Mouse (Mus musculus) testis, postnatal 10 days (tissue): ENCODE data around the gene 2010300C02Rik.

ENCODE experiments used
- DNase-seq: peaks from one replicate; pipeline ENCODE4 v3.0.0; 2021; ENCODE audit warnings: low spot score

Gene 2010300C02Rik

DNA sequence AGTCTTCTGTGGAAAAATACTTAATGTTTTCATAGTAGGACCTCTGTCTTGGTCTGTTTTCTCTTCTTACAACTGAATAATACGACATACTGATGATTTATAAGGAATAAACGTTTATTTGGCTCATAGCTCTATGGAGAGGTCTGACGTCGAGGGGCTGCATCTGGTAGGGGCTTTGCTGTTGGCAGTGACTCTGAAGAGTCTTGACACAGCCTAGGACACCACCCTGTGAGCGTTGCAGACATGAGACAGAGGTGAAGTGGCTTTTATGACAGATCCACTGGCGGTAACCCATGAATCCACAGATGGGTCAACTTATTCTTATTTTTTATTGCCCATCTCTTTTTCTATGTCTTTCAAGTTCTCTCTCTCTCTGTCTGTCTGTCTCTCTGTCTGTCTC lies 52.5 kb downstream of the 2010300C02Rik start:
- no peak for DNase-seq

DNA sequence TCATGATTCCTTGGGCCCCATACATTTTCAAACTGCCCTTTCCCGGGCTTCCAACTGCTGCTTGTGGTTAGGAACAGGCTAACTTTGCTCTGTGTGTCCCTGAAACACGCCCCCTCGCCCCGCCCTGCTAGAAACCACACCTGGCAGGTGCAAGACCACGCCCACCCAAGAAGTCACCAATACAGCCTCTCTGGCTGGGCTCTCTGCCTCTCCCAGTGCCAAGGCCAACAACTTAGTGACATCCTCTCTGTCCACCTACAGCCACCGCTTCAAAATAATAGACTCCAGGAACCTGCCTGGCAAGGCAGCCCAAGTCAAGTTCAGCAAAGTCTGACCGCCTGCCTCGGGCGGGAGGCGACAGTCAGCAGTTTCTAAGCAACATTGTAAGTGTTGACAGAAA lies 53.3 kb downstream of the 2010300C02Rik start:
- DNase-seq = no peak

DNA sequence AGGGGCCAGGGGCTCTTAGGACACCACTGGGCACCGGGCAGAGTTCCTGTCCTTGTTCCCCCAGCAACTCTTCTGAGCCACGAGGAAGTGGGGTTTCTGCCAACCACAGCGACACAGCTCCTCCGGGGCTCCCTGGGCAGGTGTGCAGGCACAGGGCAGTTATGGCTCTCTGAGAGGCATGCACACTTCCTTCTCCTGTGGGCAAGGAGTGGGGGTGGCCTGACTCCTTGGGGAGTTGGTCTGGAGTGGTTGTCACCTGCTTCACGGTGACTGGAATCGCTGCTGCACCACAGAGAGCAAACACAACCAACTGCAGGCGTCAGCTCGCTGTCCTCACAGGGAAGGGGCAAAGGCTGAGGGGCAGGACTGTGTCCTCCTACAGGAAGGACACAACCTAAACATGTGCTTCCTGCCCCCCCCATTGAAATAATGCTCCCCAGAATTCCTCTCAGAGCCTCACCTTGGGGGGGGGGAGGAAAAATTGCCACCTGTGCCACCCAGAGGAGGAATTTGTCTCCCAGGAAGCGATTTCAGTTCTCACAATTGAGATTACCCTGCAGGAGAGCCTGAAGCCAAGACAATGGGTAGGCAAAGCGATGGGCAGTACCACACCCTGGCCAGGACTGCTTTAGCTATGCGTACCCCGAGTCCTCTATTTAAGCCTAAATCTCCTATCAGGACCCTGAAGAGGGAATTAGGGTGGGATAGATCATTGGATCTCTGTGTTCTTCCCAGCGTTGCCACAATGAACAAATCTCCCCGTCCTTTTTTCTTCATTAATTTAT lies 54.2 kb downstream of the 2010300C02Rik start:
- DNase-seq = no peak

DNA sequence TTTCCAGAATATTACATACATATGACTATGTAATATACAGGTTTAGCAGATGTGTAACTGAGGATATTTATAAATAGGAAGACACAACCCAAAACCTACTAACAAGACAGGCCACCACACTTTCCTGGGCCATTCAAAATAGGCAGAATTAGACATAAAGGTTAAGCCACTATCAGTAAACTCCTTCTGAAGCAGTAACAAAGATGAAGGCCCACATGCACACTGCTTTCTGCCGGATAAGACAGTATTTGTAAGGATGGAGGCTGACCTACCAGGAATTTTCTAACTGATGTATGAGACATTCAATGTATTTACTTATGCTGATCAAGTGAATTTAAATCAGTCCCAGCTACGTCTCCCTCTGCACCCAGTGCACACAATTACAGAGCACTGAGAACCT lies 55.4 kb downstream of the 2010300C02Rik start:
- DNase-seq = peak; percentile 5

DNA sequence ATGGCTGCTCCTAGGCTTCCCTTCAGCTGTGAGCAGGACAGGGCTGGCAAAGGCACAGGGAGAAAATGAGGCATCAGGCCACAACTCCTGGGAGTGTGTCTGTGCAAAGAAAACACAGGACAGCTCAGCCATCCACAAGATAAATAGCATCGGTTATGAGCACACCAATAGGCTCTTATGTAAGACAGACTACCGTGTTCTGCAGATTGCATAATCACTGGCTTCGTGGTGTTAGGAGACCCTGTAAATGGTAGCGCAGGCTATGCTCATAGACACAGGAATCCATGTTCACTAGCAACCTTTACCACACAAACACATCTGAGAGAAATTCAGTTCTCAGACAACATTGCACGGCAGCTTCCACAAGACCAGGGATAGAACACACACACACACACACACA lies 56.3 kb downstream of the 2010300C02Rik start:
- DNase-seq = peak; percentile 16

DNA sequence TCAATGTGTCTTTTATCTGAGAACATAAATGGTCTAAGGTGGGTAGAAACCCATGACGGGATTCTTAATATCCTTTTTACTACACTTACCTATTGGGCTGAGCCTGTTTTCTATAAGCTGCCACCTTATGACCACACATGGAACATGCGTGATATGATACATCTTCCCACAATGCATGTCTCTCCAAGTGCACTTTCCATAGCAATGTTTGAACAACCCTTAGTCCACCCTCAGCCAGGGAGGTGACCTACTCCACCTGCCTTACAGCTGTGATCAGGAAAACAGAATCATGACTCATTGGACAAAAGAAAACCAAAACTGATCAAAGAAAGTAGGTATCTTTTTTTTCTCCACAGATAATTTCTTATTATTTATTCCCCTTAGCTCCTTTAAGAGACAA lies 63.9 kb downstream of the 2010300C02Rik start:
- DNase-seq = no peak

DNA sequence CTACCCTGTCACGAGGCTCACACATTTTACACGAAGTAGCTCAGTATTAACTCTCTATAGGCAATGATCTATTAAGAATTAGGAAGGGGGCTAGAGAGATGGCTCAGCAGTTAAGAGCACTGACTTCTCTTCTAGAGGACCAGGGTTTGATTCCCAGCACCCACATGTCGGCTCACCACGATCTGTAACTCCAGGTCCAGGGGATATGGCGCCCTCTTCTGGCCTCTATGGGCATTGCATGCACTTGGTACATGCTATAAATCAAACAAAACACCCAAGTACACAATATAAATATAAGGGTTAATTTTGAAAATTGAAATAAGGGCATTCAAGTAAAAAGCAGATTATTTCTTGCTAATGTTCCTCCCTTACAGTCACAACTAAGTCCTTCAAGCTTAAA lies 65.9 kb downstream of the 2010300C02Rik start:
- no peak for DNase-seq

DNA sequence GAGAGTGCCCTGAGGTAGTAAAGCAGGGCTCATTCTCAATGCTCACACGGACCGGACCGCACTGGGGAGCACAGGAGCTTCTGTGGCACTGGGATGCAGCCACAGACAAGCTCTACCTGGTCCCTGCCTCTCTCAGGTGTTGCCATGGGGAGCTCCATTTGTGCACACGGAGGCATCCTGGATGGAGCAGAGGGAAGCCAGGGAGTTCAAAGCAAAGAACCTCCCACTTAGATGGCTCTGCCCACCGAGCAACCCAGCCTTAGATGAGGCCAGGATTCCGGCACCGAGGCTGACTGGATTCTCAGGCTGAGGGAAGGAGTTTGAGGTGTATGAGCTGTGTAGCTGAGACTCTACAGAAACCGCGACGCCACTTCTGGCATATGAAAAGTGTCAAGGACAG lies 72.8 kb downstream of the 2010300C02Rik start:
- DNase-seq = no peak

DNA sequence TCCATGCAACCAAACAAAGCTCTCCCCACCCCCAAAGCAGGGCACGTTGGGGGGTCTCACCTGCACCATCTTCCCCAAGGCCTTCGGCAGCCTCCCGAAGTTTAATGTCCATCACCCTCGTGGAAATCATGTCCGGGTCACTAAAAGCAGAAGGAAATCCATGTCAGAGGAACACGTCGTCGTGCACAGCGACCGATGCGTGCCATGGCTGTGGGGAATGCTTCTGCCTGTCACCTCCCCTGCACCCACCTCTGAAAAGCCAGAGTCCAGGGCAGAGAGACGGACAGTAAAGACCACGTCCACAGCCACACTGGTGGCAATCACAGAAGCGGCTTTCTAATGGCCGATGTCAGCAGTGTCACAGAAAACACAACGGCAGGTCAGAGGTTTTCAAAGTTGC lies 75.4 kb downstream of the 2010300C02Rik start:
- no peak for DNase-seq

DNA sequence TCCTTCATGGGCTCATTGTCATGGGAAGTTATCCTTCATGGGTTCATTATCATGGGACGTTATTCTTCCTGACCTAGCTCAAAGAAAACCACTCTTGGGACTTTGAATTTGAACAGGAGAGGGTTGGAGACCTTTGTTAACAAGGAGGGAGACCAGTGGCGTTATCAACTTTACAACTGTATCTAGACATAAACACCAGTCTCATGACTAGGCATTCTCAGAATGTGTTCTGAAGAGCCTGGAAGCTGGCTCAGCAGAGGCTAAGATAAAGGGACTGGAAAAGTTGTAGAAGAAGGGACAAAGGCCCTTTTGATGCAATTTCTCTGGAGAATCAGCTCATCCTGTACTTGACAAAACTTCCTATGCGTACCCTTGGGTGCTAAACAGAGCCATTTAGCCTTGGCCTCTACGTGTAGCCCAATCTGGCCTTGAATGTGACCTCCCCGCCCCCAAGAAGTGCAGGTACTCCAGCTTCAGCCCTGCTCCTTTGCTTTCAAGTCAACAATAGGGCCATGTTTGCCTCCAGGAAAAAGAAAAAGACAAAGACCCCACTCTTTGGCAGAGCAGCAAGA lies 76.0 kb downstream of the 2010300C02Rik start:
- DNase-seq = no peak

DNA sequence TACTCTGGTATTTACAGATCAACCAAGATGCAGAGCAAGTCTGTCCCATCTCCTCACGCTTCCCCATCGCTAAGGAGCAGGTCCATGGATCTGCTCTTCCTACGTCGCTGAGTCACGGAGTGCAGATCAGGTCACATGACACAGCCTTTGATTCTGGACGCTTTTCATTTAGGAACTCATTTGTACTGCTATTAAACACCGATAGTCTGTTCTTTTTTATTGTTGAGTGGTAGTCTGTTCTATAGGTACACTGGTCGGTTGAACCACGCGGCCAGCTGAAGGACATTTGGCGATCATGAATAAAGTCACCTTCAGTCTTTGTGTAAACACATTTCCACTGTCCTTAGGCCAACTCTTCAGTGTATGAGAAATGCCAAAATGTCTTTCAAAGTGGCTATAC lies 78.5 kb downstream of the 2010300C02Rik start:
- DNase-seq = no peak

DNA sequence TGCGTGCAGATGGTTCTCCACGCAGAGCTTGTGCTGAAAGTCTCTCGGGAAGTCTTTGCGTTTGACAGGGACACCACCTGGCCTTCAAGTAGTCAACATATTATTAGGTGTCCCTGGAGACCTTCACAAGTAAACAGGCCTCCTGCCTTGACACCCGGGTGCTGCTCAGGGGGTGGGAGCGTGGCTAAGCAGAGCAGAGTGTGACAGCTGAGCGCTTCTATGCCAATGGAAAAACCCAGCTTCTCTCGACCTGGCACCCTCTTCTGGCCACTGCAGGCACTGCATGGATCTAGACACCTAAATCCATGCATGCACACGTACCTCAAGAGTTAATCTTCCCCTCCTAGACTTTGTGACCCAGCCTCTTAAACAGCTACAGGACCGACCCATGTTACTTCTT lies 80.8 kb downstream of the 2010300C02Rik start:
- DNase-seq = peak; percentile 86

DNA sequence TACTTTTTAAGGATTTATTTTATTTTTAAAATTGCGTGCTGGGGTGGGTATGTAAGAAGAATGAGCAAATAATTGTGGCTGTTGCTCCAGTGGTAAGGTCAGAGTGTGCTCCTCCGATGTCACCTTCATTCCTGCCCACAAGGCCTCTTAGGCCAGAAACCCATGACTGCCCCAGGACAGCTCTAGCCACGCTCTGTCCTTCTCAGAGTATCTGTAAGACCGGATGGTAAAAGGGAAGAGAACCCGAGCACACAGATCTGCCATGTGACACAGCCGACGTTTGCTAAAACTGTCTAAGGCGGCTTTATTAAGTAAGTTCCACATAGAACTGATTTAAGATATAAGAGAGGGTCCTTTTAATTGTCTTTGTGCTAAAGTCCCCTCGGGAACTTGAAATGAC lies 81.3 kb downstream of the 2010300C02Rik start:
- no peak for DNase-seq

DNA sequence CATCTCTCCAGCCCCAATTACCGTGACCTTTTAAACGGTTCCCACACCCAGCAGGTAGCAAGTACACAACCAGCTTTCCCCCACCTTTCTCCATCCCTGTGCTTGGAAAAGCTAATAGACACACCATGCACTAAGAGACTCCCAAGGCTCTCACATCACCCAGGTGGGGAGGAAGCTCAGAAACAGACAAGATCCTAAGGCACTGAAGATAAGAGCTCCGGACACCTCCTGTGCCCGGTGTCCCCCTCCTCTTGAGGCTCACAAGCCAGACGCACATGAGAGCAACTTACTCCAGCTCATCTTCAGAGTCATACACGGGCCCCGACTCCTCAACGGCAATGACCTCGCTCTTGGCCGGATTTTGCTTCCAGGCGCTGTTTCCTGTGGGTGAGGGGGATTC lies 82.3 kb downstream of the 2010300C02Rik start:
- DNase-seq = no peak

DNA sequence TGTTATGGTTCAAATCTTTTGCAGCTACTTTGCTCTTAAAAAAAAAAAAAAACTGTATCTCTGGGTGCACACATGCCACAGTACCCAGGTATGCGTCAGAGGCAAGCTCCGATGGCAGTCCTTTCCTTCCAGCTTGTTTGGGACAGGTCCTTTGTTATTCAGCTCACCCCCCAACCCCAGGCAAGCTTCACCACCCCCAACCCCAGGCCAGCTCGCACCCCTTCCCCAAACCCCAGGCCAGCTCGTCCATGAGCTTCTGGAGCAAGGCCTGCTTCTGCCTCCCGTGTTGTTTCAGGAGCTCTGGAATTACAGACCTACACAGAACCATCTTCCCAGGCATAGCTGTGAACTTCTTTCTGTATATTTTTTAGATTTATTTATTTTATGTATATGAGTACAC lies 83.1 kb downstream of the 2010300C02Rik start:
- no peak for DNase-seq

DNA sequence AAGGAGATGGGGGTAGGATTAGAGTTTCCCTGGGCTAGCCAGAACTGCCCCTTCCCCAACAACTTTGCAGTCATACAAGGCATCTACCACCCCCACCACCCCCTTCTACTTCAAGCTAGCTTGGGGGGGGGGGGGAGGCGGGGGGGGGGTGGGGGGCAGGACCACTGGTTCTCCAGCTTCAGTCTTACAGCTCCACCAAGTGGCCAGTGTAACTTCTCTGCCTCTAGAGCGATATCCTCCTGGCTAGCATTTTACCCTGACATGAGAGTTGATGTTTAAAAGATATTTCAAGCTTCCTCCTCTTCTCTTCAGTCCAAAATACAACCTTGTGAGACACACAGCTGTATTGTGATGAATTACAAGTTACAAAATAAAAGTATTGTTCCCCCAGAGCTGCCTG lies 83.7 kb downstream of the 2010300C02Rik start:
- no peak for DNase-seq

DNA sequence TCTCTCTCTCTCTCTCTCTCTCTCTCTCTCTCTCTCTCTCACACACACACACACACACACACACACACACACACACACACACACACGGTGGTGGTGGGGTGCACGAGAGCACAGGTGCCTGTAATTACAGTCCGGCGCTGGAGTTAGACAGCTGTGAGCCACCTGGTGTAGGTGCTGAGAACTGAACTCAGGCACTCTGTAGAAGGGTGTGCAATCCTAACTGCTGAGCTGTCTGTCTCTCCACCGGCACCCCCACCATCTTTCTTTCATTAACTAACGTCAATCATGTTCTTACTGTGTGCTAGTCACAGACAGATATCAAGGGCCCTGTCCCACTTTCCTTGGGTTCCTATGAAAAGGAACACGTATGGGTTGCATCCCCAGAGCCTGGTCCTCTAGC lies 84.2 kb downstream of the 2010300C02Rik start:
- DNase-seq = no peak

DNA sequence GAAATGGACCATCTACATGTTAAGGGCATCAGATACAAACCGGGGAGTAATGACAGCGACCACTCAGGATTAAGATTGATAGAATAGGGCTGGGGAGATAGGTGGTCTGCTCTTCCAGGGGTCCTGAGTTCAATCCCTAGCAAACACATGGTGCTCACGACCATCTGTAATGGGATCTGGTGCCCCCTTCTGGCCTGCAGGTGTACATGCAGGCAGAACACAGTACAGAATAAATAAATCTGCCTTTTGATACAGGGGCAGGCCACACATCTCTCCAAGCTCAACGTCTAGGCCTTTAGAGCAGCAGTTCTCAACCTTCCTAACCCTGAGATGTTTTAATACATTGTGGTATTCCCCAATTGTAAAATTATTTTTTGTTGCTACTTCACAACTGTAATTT lies 85.2 kb downstream of the 2010300C02Rik start:
- peak; percentile 76 for DNase-seq

DNA sequence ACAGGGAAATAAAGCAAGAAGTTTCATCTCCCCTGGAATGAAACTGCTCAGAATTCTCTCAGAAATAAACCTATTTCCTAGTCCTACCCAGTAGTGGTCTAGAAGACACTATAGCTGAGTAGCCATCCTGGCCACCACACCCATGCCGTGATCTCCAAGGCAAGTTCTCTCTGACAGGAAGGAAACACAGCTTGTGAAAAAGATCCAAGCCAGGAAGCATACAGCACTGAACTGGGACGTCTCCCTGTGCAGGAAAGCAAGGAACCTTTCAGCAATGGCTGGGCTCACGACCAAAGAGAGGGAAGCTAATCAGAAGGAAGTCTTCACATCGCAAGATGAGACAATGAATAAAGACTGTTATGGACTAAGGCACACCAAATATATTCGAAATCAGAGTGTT lies 86.4 kb downstream of the 2010300C02Rik start:
- DNase-seq = no peak

DNA sequence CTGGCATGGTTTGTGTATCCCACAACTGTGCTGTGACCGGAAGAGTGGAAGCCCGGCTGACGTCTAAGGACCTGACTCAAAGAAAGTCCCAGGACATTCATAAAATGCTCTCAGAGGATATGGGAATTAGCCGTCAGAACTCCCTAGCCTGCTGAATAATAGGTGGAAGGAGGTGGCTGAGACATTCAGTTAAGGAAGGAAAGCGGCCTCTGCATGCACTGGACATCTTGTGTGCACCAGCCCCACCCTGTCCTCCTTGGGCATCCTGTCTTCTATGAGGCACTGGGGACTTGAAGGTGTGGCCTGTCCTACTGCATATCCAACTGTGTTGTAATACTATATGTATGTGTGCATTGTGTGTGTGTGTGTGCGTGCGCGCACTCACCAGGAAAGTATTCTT lies 87.5 kb downstream of the 2010300C02Rik start:
- no peak for DNase-seq

DNA sequence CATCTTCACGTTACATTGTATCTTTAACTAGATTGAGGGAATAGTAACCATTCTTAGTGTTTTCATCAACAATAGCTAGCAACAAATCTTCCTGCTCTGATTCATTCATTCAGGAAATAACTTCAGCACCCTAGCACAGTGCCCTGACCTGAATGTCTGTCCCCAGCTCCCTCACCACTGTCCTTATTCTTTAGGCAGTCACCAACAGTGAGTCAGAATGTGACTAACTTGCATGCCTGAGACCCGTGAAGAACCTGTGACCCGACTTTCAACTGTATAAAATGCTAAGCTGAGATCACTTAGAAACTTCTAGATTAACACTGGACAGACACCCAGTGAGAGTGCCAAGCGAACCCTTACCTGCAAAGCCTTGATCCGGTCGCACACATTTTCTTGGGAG lies 88.4 kb downstream of the 2010300C02Rik start:
- no peak for DNase-seq

DNA sequence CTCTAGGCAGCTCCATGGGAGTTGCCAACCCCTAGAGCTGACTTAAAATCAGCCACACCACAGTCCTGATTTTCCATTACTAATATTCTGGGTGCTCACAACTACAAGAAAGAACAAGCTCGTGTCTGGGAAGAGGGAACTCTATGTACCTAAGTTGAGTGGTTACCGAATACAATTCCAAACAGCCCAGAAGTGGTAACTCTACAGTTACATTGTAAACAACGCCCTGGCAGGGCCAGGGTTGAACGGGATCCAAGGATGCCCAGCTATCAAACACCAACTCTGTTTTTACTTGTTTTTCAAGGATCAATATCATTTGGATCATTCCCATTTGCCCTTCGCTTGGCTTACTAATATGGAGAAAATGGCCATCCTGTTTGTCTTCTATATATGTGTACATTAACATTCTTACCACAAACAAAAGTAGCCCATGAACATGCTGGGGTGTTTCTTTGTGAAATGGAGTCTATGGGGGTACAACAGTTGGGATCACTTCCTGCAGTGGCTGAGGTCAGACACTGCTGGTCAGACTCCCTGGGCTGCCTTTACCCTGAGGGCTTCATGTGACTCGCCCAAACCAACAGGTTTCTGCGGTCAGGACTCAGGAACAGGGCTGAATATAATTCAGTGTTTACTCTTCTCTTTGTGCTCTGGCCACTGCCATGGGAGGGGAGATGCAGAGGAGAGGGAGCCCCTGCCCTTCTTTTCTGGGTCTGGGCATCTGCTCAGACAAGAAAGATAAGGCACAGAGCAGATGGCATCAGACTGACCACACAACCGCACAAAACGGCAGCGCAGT lies 89.3 kb downstream of the 2010300C02Rik start:
- DNase-seq = no peak

DNA sequence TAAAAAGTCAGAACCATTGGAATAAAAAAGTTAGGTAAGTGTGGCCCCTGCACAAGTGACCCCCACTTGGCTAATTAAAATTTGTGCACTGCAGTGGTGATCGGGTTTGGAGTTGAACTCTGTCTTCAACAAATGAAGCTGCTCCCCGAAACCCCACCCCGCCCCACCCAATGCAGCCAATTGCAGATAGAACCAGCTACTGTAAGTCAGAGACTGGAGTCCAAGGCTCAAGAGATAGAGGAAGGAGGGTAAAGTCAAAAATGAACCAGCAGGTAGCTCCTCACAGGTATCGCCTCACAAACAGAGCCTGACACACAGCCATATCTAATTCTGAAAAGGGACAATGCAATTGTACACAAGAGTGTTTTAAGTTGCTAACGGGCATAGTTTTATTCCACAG lies 90.0 kb downstream of the 2010300C02Rik start:
- DNase-seq = no peak
